Mouse (Mus musculus) cerebellum, adult 2 months (tissue): ENCODE data around the gene Ercc1. TPM values are rescaled to one million over a fixed set of nuclear protein-coding genes. Genes with fewer than 3 reads are reported as not detected.

Source experiments
- DNase-seq, 2 experiments: peaks; one replicate each; pipeline ENCODE4 v3.0.0; 2021
- H3K27ac ChIP-seq: fragments of 200-500 bp; 2 replicates; pipeline ENCODE4 v1.5.1; 2012; ENCODE audit warnings: low read length, control low read depth, inconsistent platforms; ENCODE audit not compliant: insufficient read depth
- H3K27me3 ChIP-seq: fragments of 200-500 bp; 2 replicates; pipeline ENCODE4 v1.6.1; 2012; ENCODE audit warnings: inconsistent platforms, mild to moderate bottlenecking, low read length, moderate library complexity; ENCODE audit not compliant: control insufficient read depth, insufficient read depth
- H3K4me1 ChIP-seq: fragments of 200-500 bp; 2 replicates; pipeline ENCODE4 v1.6.1; 2011; ENCODE audit warnings: low read length; ENCODE audit not compliant: control insufficient read depth, insufficient read depth
- H3K4me3 ChIP-seq: fragments of 200-500 bp; replicated peaks from 2 replicates; pipeline ENCODE3; 2011; ENCODE audit warnings: mild to moderate bottlenecking, low read depth, low read length, control low read depth; ENCODE audit not compliant: insufficient read depth
- CTCF ChIP-seq: fragments of 200-500 bp; IDR thresholded peaks from 2 replicates; pipeline ENCODE4 v1.5.1; 2011; ENCODE audit warnings: low read depth, mild to moderate bottlenecking, control low read depth, low read length, moderate library complexity, borderline replicate concordance; ENCODE audit not compliant: insufficient read depth
- POLR2A ChIP-seq: fragments of 200-500 bp; IDR thresholded peaks from 2 replicates; pipeline ENCODE4 v1.6.1; 2011; ENCODE audit warnings: low read length, control low read depth, borderline replicate concordance; ENCODE audit not compliant: insufficient read depth
- WGBS: fragments of 180-500 bp; shearing (Covaris S2); methylation state at CpG from one replicate; pipeline ENCODE4 v1.1.7; 2018; 5-methylcytosine and 5-hydroxymethylcytosine counted together
- polyA plus RNA-seq: library from polyadenylated mRNA; depleted of rRNA; stranded (reverse); fragments of >200 nt; gene quantifications from 2 replicates; pipeline ENCODE4 v1.2.3, GENCODE M21; 2012; rRNA removed

The Ercc1 gene
- polyA plus RNA-seq, 1 experiment = 52.2 TPM

- TF ChIP-seq POLR2A (no peak), CTCF (no peak)
- no peaks in the 10 kb centered on the region; the same call in 1 of the 2 replicates for H3K4me1 ChIP-seq
- no peak overlapping the region for H3K27ac ChIP-seq
- H3K27me3 ChIP-seq = no peaks in the 10 kb centered on the region; the same call in 1 of the 2 replicates
- DNase-seq = no peak
- H3K4me3 ChIP-seq = no peak overlapping the region
- 44% methylated on average over 9 of the region's 9 CpGs for whole genome bisulfite sequencing
Measured at GRCm38 (mm10) chr7:19402535-19403112, 58.0 kb downstream of the Ercc1 start.

GRCm38 (mm10) chr7:19403731-19404296 lies 59.2 kb downstream of the Ercc1 start, which contains the start of gene Klc3:
Klc3 (minus strand) TSS chr7:19404104.
- WGBS = under 1% methylated on average over 62 of the region's 62 CpGs

GRCm38 (mm10) chr7:19404476-19404875 lies 59.9 kb downstream of the Ercc1 start, which contains the start of gene Ckm:
Ckm (plus strand) TSS chr7:19404776.
- no peaks in the 10 kb centered on the region; the same call in 1 of the 2 replicates for H3K27me3 ChIP-seq
- H3K27ac ChIP-seq = no peak within 1 kb of the TSS
- no peaks in the 10 kb centered on the region; the same call in 1 of the 2 replicates for H3K4me1 ChIP-seq
- TF ChIP-seq CTCF = no peak
- TF ChIP-seq POLR2A = no peak
- 34% methylated on average over 7 of the region's 7 CpGs for whole genome bisulfite sequencing
- no peak within 1 kb of the TSS for H3K4me3 ChIP-seq
- DNase-seq = no peak

More at GRCm38 (mm10) chr7:19403731-19404296, 59.2 kb downstream of the Ercc1 start, which contains the start of gene Klc3:
- Histone ChIP-seq H3K4me1 (no peaks in the 10 kb centered on the region; the same call in 1 of the 2 replicates), H3K27me3 (no peaks in the 10 kb centered on the region; the same call in 1 of the 2 replicates), H3K27ac (no peak within 1 kb of the TSS), H3K4me3 (no peak within 1 kb of the TSS)
- peak; percentile 35 to 43 for DNase-seq
- TF ChIP-seq CTCF = no peak
- TF ChIP-seq POLR2A = no peak

- H3K4me3 ChIP-seq = no peak overlapping the region
- H3K4me1 ChIP-seq = no peaks in the 10 kb centered on the region; the same call in 1 of the 2 replicates
- peak; percentile 94 for TF ChIP-seq CTCF
- TF ChIP-seq POLR2A = no peak
- peak; percentile 63 to 84 for DNase-seq
- 4% methylated on average over 19 of the region's 19 CpGs for WGBS
- H3K27ac ChIP-seq = no peak overlapping the region
- H3K27me3 ChIP-seq = no peaks in the 10 kb centered on the region; the same call in 1 of the 2 replicates
Measured at GRCm38 (mm10) chr7:19405417-19405816, 60.8 kb downstream of the Ercc1 start.

Other genes starting within 250 kb of the Ercc1 start
- gene Gm4969, start 226.4 kb upstream of the Ercc1 start, polyA plus RNA-seq = 0.80 and 0.90 TPM in 2 replicates
- gene Fbxo46, start 224.9 kb upstream of the Ercc1 start, polyA plus RNA-seq = 7.6 and 7.9 TPM in 2 replicates
- 15.7 TPM in 2 replicates for gene Qpctl, start 195.5 kb upstream of the Ercc1 start, polyA plus RNA-seq
- gene Snrpd2, start 195.1 kb upstream of the Ercc1 start, polyA plus RNA-seq = 87.1 and 88.8 TPM in 2 replicates
- 1.9 and 2.6 TPM in 2 replicates for gene Gipr, start 178.7 kb upstream of the Ercc1 start, polyA plus RNA-seq
- gene Eml2, start 168.4 kb upstream of the Ercc1 start, polyA plus RNA-seq = 148 and 176 TPM in 2 replicates
- 4.3 and 5.1 TPM in 2 replicates for gene Gpr4, start 132.2 kb upstream of the Ercc1 start, polyA plus RNA-seq
- 39.1 and 40.1 TPM in 2 replicates for gene Opa3, start 116.4 kb upstream of the Ercc1 start, polyA plus RNA-seq
- gene Vasp, start 73.0 kb upstream of the Ercc1 start, polyA plus RNA-seq = 30.8 and 32.9 TPM in 2 replicates
- gene Ppm1n, start 64.7 kb upstream of the Ercc1 start, polyA plus RNA-seq = 1.1 and 2.0 TPM in 2 replicates
- 96.9 and 101 TPM in 2 replicates for gene Rtn2, start 62.2 kb upstream of the Ercc1 start, polyA plus RNA-seq
- 0.67 and 0.71 TPM in 2 replicates for gene Fosb, start 34.7 kb upstream of the Ercc1 start, polyA plus RNA-seq
- 12.6 and 12.7 TPM in 2 replicates for gene Cd3eap, start 14.7 kb downstream of the Ercc1 start, polyA plus RNA-seq
- 4.1 and 4.8 TPM in 2 replicates for gene Ppp1r13l, start 15.0 kb downstream of the Ercc1 start, polyA plus RNA-seq
- gene Ercc2, start 37.2 kb downstream of the Ercc1 start, polyA plus RNA-seq = 45.0 and 46.3 TPM in 2 replicates
- 1.7 and 2.1 TPM in 2 replicates for gene Klc3, start 59.3 kb downstream of the Ercc1 start, polyA plus RNA-seq
- gene Ckm, start 60.0 kb downstream of the Ercc1 start, polyA plus RNA-seq = 0.08 and 0.11 TPM in 2 replicates
- gene Mark4, start 114.0 kb downstream of the Ercc1 start, polyA plus RNA-seq = 50.3 and 52.8 TPM in 2 replicates
- gene Exoc3l2, start 118.6 kb downstream of the Ercc1 start, polyA plus RNA-seq = 0.21 and 0.57 TPM in 2 replicates
- gene Bloc1s3, start 163.6 kb downstream of the Ercc1 start, polyA plus RNA-seq = 8.6 and 9.2 TPM in 2 replicates
- 23.0 and 26.2 TPM in 2 replicates for gene Trappc6a, start 163.6 kb downstream of the Ercc1 start, polyA plus RNA-seq
- 1.3 and 1.8 TPM in 2 replicates for gene Nkpd1, start 173.1 kb downstream of the Ercc1 start, polyA plus RNA-seq
- gene Ppp1r37, start 218.3 kb downstream of the Ercc1 start, polyA plus RNA-seq = 134 and 136 TPM in 2 replicates
- gene Zfp296, start 232.5 kb downstream of the Ercc1 start, polyA plus RNA-seq = 3.4 and 4.0 TPM in 2 replicates
- gene Gemin7, start 232.8 kb downstream of the Ercc1 start, polyA plus RNA-seq = 86.1 and 87.2 TPM in 2 replicates